Mouse (Mus musculus): ENCODE data around the gene Gm20388.
A peak's percentile ranks its signal among the peaks of the same experiment; 100 is the strongest.

Gene Gm20388

DNA sequence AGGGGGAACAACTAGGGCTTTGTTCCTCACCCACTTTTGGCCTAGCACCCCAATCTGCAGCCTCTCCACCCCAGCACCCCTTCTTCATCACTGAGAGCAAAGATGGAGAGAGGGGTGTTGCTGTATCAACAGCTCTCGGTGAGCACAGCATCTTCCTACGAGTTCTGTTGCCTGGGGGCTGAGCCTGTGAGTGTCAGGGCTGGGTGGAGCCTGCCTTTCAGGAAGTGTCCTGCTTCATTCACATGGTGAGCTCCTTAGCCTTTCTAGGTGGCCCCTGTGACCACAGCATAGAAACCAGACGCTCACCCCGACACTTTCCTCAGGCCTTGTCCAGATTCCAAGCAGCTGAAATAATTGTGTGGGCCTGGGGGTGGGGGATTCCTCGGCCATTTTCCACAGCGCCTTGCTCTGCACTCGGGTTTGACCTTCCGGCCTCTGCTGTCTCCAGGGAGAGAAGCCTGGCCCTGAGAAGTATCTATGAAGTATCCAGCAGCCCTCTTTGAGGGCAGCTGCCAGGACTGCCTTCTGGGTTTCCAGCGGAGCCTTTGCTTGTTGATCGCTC is 2244.5 kb downstream of the Gm20388 start:
- DNase-seq (ENCODE audit: low read depth, low spot score), result no peak

DNA sequence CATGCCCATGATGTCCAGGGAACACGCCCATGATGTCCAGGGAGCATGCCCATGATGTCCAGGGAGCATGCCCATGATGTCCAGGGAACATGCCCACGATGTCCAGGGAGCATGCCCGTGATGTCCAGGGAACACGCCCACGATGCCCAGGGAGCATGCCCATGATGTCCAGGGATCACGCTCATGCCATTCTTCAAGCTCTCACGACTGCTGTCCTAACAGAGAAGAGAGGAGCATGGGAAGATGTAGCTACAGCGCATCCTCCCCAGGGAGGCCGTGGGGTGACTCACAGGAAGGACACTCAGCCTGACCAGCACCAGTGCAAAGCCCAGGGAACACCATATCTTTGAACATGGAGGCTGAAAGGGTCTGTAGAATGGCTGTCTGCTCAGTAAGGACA is 2245.3 kb downstream of the Gm20388 start:
- DNase-seq (ENCODE audit: low read depth, low spot score), result no peak

DNA sequence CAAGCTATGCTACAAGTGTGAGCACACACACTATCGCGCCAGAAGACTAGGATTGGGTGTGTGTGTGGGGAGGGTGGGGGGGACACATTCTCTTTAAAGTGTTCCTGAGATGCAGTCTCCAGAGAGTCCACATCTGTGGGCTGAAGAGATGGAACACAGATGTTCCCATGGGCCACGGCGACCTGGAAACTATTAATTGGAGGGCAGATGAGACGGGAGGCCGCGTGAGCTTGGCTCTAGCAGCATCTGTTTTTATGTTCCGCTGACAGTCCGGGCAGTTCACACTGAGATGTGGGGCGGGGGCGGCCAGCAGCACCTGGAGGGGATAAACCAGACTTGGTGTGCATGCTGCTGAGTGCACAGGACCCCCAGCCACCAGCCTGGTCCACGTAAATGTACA is 2247.0 kb downstream of the Gm20388 start:
- no peak for DNase-seq (ENCODE audit: low read depth, low spot score)

DNA sequence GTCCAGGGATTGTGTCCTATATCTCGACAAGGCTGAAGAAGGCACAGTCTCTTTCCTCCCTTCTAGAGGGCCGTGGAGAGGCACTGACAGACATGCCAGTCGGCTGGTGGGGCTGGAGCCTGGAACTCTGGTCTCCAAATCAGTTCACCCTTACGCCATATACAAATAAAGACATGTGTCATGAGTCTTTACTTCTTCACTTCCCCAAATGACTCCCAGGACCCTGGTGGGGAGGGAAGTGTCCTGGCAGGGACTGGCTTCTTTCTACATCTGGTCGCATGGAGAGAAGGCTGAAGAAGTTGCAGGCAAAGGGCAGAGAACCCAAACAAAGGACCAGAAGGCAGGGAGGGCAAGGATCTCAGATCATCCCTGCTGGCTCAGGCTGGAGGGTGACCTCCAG is 2249.5 kb downstream of the Gm20388 start:
- no peak for DNase-seq (ENCODE audit: low read depth, low spot score)

DNA sequence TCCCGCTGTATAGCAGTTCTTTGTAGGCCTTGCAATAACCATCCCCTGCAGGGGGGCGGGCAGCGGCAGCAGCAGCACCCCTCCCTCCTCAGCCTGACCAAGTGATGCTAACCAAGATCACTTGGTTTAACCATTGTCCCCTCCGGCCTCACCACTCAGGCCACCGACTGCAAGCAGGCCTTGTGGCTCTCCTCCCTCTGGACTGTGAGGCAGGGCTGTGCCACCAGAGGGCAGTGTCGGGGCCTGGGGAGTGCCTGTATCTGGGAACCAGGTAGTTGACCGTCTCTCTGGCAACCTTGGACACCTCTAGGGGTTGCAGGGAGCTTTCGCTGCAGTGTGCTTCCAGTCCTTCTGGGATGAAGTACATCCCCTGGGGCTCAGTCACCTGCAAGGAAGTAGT is 2252.4 kb downstream of the Gm20388 start:
- DNase-seq (ENCODE audit: low read depth, low spot score), result peak; percentile 23

DNA sequence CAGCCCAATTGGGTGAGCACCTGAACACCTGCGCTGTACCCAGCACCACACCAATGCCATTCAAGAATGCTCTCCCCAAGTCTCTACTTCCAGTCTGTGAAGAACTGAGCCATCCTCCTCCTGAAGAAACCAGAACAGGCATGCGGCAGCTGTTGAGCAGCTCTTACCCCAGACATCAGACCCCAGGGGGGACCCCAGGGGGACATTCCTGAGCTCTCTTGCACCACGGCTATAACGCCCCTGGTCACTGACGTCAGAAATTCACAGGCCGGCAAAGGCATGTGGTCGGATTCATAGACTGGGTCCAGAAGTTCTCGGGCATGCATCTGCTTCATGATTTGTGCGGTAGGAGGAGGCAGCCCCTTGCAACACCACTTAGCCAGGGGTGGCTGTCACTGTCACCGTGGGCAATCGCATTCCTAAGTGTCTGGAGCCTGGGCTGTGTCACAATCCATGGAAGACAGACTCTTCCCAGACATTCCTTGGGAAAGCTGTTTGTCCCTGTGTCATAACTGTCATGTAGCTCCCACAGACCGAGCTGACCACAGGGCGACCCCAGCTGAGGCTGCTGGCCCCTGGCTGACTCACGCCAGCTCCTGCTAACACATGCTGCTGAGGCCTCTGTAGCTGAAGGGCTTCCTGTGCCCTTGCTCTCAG is 2256.7 kb downstream of the Gm20388 start:
- no peak for DNase-seq (ENCODE audit: low read depth, low spot score)

DNA sequence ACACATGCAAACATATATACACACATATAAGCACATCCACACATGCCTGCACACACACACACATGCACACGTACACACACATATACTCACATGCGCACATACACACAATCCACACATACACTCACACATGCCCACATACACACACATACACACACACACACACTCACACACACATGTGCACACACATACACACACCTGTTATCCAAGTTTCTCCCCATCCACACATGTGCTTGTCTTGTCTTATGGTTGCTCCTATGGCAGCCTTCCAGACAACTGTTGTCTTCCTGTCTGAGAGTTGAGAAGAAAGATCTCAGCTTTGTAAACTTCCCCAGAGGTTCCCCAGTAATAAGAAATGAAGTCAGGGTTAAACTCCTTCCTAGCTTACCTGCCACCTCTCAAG is 2258.8 kb downstream of the Gm20388 start:
- no peak for DNase-seq (ENCODE audit: low read depth, low spot score)

DNA sequence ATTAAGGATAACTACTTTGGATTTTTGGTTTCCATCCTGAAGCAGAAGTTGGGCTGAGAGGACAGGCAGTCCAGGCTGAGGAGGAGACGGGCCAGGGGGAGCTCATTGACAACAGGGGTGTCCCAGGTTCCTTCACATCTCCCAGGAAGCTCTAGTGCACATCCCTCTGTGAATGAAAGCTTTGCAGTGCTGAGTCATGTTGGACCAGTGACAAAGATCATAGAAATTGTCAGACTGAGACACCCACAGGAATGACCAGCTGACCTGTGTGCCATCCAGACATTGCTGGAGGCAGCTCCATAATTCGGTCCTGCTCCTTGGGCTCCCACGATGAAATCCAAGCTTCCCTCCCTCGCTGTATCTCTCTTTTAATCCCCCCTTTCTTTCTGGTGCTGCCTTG is 2261.2 kb downstream of the Gm20388 start:
- no peak for DNase-seq (ENCODE audit: low read depth, low spot score)

DNA sequence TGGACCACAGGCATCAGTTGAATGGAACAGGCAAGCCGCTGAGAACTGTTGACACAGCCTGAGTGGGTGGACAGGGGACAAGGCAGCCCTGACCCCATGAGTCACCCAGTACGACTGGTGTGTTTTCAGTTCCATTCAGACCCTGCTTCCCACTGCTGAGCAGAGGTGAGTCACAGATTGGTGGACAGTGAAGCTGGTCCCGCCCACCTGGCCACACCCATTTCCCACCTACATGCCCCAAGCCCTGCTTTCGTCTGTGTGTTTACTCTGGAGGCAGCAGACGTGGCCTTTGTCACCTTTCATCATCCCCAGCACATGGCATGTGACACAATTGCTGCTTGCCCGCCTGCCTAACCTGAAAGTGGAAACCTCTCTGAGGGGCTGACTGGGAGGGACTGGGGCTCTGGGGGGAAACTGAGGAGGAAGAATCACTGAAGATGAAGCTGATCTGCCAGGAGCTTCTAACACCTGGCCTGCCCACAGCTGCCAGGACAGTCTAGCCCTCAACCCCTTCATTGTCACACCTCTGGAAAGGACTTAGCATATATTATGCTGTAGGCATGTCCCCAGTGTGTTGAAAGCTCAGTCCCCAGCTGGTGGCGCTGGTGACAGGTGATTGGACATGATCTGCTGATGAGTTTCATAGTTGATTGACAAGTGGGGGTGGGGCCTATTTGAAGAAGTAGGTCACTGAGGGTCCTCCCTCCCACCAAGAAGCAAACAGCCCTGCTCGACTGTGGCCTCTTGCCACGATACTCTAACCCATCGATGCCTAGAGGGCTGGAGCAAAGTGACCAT is 2263.7 kb downstream of the Gm20388 start:
- DNase-seq (ENCODE audit: low read depth, low spot score), result no peak

DNA sequence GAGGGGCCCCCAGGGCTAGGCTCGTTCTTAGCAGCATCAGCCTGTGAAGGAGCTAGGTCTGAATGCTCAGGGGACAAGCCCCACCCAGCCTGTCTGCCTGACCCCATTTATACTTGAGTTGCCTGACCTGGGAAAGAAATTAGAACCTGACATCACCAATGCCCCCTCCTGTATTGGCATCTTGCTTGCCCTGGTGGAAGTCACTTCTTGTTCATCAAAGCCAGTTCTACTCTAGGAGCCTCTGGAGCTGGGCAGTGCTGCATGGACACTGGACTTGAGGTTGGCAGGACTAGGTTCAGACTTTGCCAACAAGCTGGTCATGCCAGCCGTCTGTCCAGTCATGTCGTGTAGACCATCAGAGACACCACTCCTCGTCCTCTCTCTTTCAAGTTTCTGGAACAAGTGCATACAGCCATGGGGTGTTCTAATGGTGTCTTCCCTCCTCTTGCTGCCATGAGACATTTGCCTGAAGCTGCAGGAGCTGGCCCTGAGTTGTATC is 2267.8 kb downstream of the Gm20388 start:
- no peak for DNase-seq (ENCODE audit: low read depth, low spot score)

DNA sequence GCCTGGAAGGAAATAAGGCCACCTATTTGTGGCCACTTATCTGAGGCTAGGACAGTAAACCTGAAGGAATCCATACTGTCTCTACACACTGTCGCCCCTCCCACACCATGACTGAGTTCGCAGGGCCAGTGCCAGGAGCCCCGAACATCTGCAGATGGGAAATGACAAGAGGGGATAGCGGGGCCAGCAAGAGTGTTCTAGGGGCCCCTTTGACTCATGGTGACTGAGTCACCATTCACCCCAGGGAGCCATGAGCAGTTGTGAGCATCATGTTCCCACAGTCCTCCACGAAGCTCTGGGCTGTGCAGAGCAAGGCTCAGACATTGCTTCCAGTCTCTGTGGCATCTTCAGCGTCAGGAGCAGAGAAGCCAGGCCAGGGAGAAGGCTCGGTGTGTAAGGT is 2268.7 kb downstream of the Gm20388 start:
- DNase-seq (ENCODE audit: low read depth, low spot score), result no peak

DNA sequence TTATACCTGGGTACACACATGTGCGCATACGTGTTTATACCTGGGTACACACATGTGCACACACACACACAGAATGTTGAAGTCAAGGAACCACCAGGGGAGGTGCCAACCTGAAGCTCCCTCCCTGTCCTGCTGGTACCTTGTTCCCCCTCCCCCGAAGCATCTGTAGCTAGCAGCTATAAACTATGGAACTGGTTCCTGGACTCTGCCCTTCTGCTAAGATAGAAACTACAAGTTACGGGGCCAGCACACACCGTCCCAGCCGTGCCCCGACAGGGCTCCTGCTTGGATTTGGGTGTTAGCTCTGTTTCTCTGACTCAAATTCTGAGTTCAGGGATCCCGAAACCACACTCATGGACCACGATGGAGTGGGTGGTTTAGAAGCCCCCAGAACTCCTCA is 2269.5 kb downstream of the Gm20388 start:
- no peak for DNase-seq (ENCODE audit: low read depth, low spot score)

DNA sequence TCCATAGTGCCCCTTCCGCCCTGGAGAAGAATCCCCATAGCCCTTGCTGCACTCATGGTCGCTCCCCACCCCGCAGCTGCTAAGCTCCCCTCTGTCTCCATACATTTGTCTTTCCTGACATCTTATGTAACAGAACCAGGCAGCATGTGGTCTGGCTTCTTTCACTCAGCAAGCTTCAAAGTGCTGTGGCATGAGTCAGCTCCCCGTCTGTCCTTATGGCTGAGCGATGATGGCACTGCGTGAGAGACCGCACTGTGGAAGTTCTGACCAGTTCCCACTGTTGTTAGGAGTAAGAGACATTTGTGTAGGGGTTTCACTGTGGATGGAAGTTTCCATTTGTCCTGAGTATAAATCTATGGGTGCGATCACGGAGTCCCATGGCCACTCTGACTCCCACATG is 2270.8 kb downstream of the Gm20388 start:
- no peak for DNase-seq (ENCODE audit: low read depth, low spot score)

DNA sequence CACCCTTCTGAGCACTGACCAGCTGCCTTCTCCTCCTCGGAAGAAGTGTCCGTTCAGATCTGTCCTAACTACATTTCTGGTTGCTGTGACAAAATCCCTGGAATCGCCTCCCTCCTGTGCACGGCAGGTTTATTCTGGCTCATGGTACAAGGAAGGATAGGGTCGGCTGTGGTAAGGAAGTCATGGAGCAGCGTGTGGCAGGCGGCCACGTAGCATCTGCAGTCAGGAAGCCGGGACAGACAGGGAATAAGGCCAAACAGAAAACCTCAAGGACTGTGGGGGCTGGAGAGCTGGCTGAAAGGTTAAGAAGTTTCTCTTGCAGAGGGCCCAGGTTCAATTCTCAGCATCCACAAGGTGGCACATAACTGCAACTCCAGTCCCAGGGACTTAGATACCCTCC is 2271.3 kb downstream of the Gm20388 start:
- DNase-seq (ENCODE audit: low read depth, low spot score), result no peak

DNA sequence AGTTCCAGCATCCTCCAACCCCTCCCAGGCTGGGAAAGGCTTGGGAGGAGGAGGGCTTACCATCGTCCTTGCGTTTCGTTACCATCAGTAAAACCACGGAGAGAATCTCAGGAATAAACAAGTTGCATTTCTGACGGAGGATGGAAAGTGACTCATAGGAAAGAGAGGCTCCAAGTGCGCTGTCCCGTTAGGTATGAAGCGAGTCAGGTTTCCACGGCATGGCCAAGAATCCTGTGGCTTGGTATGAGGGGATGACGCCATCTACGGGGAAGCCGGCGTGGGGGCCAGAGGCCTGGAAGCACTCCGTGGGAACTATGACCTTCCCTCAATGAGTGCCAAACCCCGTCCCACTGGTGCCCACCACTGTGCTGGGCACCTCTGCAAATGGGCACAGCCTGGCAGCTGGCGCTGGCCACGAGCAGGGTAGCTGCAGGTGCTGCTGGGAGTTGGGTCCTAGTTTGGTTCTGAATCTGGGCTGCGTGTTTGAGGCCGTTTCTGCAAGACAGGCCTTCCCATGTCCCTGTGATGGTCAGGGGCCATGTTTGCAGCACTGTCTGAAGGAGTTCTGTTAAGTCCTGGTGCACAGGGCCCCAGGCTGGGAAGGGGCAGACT is 2275.8 kb downstream of the Gm20388 start:
- DNase-seq (ENCODE audit: low read depth, low spot score), result no peak

DNA sequence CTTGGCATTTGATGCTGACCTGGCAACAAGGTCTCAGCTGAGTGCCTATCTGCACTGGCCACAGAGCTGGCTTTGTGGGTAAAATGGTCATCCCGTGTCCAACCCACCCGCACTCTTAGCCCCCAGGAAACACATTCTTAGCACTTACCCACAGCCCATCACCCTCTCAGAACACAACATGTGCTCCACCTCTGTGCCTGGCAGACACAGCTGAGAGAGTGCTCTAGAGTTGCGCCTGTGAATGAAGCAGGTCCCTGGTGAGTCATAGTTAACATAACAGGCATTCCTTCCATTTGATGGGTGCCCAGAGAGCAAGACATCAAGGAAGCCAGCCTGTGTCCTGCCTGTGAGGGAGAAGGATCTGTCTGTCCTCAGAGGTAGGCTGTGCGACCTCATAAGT is 2276.6 kb downstream of the Gm20388 start:
- DNase-seq (ENCODE audit: low read depth, low spot score), result no peak

DNA sequence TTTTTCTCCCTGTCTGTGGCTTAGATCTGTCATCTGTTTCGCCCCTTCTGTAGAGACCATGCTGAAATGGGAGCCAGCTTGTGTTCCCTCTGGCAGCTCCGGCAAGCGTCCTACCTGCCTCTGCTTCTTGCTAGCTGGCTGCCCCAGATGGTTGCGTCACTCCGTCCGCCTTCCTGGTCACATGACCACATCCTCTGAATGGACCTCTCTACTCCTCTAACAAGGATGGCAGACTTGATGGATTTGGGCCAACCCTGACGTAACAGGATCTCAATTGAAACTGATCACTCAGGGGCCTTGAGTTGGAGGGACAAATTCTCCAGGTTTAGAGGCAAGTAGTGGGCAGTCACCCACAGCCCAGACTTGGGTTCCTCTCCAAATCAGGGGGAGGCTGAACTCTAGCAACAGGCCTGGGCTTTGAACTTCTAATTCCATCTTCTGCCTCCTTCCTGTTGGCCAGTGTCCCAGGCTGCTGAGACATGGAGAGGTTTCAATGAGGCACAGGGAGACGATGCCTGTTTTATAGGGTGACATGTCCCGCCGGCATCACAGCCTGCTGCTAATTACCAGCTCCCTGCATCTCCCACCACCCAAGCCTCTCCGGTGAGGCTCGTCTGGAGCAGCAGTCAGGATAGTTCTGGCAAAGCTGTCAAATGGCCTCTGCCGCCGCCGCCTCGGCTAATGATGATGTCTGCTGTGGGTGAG is 2279.9 kb downstream of the Gm20388 start:
- DNase-seq (ENCODE audit: low read depth, low spot score), result no peak

DNA sequence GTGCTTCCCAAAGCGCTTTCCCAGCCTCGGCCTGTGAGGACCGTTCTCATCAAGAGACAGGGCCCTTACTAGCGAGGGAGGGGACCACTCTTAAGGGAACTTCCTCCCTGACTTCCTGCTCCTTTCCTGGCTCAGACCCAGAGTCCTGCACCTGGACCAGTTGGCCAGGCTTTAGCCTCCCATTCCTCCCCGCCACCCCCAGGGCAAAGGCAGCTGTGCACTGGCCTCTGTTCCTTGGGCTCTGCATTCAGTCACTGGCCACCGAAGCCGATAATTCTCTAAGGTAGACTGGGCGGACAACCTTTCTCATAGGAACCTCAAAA is 2280.4 kb downstream of the Gm20388 start:
- no peak for DNase-seq (ENCODE audit: low read depth, low spot score)

DNA sequence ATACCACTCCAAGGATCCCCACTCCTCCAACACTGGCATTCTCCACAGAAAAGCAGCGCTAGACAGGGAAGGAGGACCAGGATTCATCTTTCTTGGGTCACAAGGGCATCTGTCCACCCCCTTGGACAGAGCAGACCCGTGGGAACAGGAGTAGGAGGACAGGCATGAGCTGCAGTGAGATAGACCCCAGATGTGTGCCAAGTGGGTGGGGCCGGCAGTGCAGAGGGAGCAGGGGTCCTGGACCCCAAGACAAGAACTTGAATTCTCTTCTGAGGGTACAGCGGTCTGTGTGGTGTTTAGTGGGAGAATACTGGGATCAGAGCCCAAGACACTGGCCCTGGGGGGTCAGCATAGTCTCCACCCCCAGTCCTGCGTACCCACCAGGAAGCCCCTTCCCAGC is 2282.1 kb downstream of the Gm20388 start:
- DNase-seq (ENCODE audit: low read depth, low spot score), result no peak

DNA sequence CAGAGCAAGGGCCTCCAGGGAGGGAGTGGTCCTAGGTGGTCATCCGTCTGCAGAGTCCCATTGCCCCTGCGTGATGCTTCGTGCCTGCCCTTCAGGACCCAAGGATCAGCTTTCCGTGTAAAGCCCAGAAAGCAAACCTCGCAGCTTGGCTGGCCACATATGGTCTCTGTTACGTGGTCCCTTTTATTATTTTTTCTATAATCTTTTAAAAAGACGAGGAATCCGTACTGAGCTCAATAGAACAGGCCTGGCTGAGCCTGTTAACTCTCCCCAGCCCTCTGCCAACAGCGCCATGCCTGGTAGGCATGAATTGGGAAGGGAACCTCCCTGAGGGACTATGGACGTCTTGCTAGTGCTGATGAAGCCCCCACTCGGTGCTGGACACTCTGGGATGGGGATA is 2282.9 kb downstream of the Gm20388 start:
- DNase-seq (ENCODE audit: low read depth, low spot score), result no peak

DNA sequence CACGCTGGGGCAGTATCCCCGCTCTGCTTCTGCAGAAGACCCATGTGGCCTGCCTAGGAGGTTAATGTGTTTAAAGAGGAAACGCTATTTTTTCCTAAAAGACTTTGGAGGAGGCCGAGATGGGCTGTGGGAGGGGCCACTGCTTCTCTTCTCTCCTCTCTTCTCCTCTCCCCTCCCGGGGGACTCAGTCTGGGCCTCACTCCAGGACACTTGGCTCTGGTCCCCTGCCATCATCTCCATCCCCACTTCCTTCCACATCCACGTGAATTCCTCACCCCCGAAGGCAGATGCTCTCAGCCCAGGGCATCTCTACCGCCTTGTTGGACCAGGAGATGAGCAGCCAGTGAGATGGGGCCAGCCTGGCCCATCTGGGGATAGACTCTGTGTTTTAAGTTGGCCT is 2283.8 kb downstream of the Gm20388 start:
- no peak for DNase-seq (ENCODE audit: low read depth, low spot score)

DNA sequence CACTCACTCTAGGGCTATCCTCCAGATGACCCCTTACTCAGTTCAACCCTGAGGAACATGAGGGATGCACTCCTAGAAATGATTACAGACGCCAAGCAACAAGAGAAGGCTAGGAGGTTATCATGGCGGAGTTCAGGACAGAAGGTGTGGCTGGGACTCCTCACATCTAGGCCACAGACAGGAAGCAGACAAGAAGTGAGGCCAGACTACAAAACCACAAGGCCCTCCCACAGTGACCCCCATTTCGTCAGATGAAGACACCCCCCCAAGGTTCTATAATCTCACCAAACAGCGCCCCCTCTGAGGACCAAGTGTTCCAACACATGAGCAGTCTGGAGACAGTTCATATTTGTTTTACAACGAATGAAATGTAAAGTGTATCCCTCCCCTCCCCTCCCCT is 2286.7 kb downstream of the Gm20388 start:
- DNase-seq (ENCODE audit: low read depth, low spot score), result no peak

Data from retina, adult 2 months (tissue).